Mouse (Mus musculus): ENCODE measurements around the gene Trak2.

GRCm38 (mm10) chr1:58946718-58947117, 26.5 kb downstream of the Trak2 start:
- TF ChIP-seq TAL1 (IDR thresholded peaks at IDR 0.05; ENCODE audit: low read length) (no peak), GATA1 (IDR thresholded peaks at IDR 0.05; ENCODE audit: low read length) (no peak)
